Mouse (Mus musculus) midbrain, embryonic 13.5 days (tissue): ENCODE data around the gene Esrrb. TPM values are rescaled to one million over a fixed set of nuclear protein-coding genes. Genes with fewer than 3 reads are reported as not detected.

Experiments used
- ATAC-seq: fragments of 200-750 bp; cut with Nextera tagmentation; 2 replicates; pipeline ENCODE4 v1.8.0; 2017; ENCODE audit warnings: mild to moderate bottlenecking, moderate TSS enrichment, moderate library complexity
- H3K27ac ChIP-seq: fragments of 300-500 bp; sonication (generic); 2 replicates; pipeline ENCODE4 v1.5.1; 2015; ENCODE audit warnings: inconsistent platforms, mild to moderate bottlenecking, moderate library complexity
- H3K27me3 ChIP-seq: fragments of 300-500 bp; sonication (generic); 2 replicates; pipeline ENCODE4 v1.6.1; 2015; ENCODE audit warnings: mild to moderate bottlenecking, inconsistent platforms
- H3K36me3 ChIP-seq: fragments of 300-500 bp; sonication (generic); 2 replicates; pipeline ENCODE4 v1.6.1; 2015; ENCODE audit warnings: mild to moderate bottlenecking, inconsistent platforms
- H3K4me1 ChIP-seq: fragments of 300-500 bp; sonication (generic); replicated peaks from 2 replicates; pipeline ENCODE4 v1.6.1; 2015; ENCODE audit warnings: inconsistent platforms
- H3K4me2 ChIP-seq: fragments of 300-500 bp; sonication (generic); replicated peaks from 2 replicates; pipeline ENCODE4 v1.6.1; 2015; ENCODE audit warnings: moderate library complexity, mild to moderate bottlenecking, inconsistent platforms
- H3K4me3 ChIP-seq: fragments of 300-500 bp; sonication (generic); replicated peaks from 2 replicates; pipeline ENCODE4 v1.5.1; 2015; ENCODE audit warnings: mild to moderate bottlenecking, inconsistent platforms
- H3K9ac ChIP-seq: fragments of 300-500 bp; sonication (generic); replicated peaks from 2 replicates; pipeline ENCODE4 v1.6.1; 2015; ENCODE audit warnings: mild to moderate bottlenecking, inconsistent platforms
- H3K9me3 ChIP-seq: fragments of 300-500 bp; sonication (generic); 2 replicates; pipeline ENCODE4 v1.6.1; 2016; ENCODE audit warnings: mild to moderate bottlenecking, inconsistent platforms
- WGBS: fragments of 180-500 bp; shearing (Covaris S2); methylation state at CpG from one replicate; pipeline ENCODE4 v1.1.7; 2015; 5-methylcytosine and 5-hydroxymethylcytosine counted together
- polyA plus RNA-seq: library from polyadenylated mRNA; unstranded; fragments of >200 nt; fragmentation: Nextera tagmentation; extraction: Ambion mirVana; gene quantifications from 2 replicates; pipeline ENCODE4 v1.2.1, GENCODE M21; 2015

The Esrrb gene
- polyA plus RNA-seq, 1 experiment from 2014 or later = 6.5 TPM

- 3% methylated on average over 5 of the region's 5 CpGs for WGBS
- Histone ChIP-seq H3K4me1 (peaks cover 51% of the 10 kb centered on the region), H3K36me3 (no peaks in the 10 kb centered on the region), H3K4me2 (no peak overlapping the region), H3K27me3 (peaks cover 46% of the 10 kb centered on the region), H3K9me3 (no peaks in the 10 kb centered on the region), H3K9ac (no peak overlapping the region), H3K4me3 (no peak overlapping the region), H3K27ac (no peak overlapping the region)
- ATAC-seq = no peak
Observed at GRCm38 (mm10) chr12:86364756-86365155, 3.8 kb downstream of the Esrrb start.

DNA sequence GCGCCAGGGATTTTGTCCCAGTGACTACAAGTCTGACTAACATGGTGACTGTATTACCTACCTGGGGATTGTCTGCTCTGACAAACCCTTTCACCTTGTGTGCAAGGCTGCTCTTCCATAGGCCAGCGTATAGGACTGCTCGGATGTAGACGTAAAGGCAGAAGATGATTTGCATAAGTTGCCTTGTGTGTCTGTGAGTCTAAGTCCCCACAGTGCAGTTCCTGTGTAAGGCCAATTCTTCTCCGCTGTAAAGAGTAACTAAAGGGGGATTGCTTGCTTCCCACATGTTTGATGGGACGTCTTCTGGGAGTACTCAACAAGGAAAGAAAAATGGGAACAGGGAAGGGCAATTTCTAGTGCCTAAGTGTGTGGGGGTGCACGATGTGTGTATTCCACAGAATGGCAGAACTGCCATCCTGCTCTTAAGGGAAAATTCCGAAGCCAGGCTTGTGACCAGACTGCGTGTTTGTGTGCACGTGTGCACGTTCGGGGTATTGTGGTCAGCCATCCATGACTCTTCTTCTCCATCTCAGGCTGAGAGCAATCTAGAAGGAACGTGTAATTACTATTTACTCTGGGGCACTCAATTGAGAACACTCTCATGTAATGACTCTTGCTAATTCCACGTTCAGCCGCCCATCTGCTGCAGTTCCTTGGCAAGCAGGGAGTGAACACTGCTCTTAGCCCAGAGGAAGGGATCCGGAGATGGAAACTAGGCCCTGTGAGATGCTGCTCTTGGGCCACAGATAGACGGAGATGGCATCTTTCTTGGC is 9.9 kb downstream of the Esrrb start:
- peaks cover 18% of the 10 kb centered on the region for H3K4me1 ChIP-seq
- H3K9ac ChIP-seq = no peak overlapping the region
- no peak overlapping the region for H3K4me3 ChIP-seq
- no peak for ATAC-seq
- peaks cover 12% of the 10 kb centered on the region for H3K27me3 ChIP-seq
- 0 out of 2 replicates have a peak overlapping the region, but pooled peaks have one; percentile 12 for H3K27ac ChIP-seq
- H3K36me3 ChIP-seq = no peaks in the 10 kb centered on the region
- H3K9me3 ChIP-seq = no peaks in the 10 kb centered on the region
- H3K4me2 ChIP-seq = no peak overlapping the region
- 79% methylated on average over 17 of the region's 17 CpGs for WGBS

- WGBS = 69% methylated on average over 8 of the region's 8 CpGs
- peaks cover 7% of the 10 kb centered on the region; the same call in 1 of the 2 replicates for H3K27me3 ChIP-seq
- no peaks in the 10 kb centered on the region for H3K36me3 ChIP-seq
- H3K27ac ChIP-seq = no peak overlapping the region
- H3K4me2 ChIP-seq = no peak overlapping the region
- H3K9ac ChIP-seq = no peak overlapping the region
- ATAC-seq = no peak
- H3K4me1 ChIP-seq = peaks cover 9% of the 10 kb centered on the region
- no peak overlapping the region for H3K4me3 ChIP-seq
- no peaks in the 10 kb centered on the region for H3K9me3 ChIP-seq
Observed at GRCm38 (mm10) chr12:86374286-86374685, 13.4 kb downstream of the Esrrb start.

DNA sequence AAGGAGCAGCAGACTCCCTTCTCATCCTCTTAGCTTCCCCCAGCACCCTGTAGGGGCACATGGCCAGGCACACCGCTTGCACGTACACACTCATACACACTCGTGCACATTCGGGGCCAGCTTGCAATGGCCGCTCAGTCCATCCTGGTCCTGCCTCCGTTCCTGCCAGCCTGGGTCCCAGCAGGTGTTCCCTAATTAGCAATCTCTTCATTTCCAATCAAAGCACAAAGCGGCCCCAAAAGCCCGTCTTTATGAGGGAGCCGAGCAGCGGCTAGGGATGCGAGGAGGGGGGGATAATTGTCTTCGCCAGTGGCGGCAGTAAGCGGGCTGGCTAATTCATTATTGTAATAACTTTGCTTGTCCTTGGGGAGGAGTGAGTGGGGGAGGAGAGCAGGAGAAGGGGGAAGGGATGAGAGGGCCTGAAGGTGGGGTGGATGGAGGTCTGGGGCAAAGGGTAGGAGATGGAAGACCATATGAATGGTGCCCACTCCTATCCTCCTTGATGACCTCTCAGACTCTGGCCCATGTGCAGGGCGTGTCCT is 18.8 kb downstream of the Esrrb start:
- Histone ChIP-seq H3K36me3 (no peaks in the 10 kb centered on the region), H3K4me3 (no peak overlapping the region), H3K4me2 (peak overlapping the region; percentile 26), H3K4me1 (peaks cover 36% of the 10 kb centered on the region), H3K27ac (peak overlapping the region; percentile 65), H3K9me3 (no peaks in the 10 kb centered on the region), H3K27me3 (peaks cover 14% of the 10 kb centered on the region; the same call in 1 of the 2 replicates), H3K9ac (0 out of 2 replicates have a peak overlapping the region, but pooled peaks have one; percentile 14)
- WGBS = 7% methylated on average over 15 of the region's 15 CpGs
- peak; percentile 82 for ATAC-seq

- peak overlapping the region; percentile 7; the same call in 1 of the 2 replicates for H3K9ac ChIP-seq
- H3K36me3 ChIP-seq = no peaks in the 10 kb centered on the region
- H3K27ac ChIP-seq = peak overlapping the region; percentile 40
- peak overlapping the region; percentile 12; the same call in 1 of the 2 replicates for H3K4me2 ChIP-seq
- peaks cover 8% of the 10 kb centered on the region; the same call in 1 of the 2 replicates for H3K27me3 ChIP-seq
- 3% methylated on average over 6 of the region's 6 CpGs for WGBS
- ATAC-seq = 0 out of 2 replicates have a peak, but pooled peaks have one; percentile 17
- peaks cover 53% of the 10 kb centered on the region for H3K4me1 ChIP-seq
- H3K9me3 ChIP-seq = no peaks in the 10 kb centered on the region
- H3K4me3 ChIP-seq = no peak overlapping the region
Observed at GRCm38 (mm10) chr12:86383803-86384202, 22.9 kb downstream of the Esrrb start.

GRCm38 (mm10) chr12:86387671-86388270 is 26.9 kb downstream of the Esrrb start:
- ATAC-seq = 0 out of 2 replicates have a peak, but pooled peaks have one; percentile 10
- Histone ChIP-seq H3K27me3 (no peaks in the 10 kb centered on the region), H3K36me3 (no peaks in the 10 kb centered on the region), H3K4me2 (no peak overlapping the region), H3K27ac (peak overlapping the region; percentile 68), H3K4me1 (peaks cover 31% of the 10 kb centered on the region), H3K9me3 (no peaks in the 10 kb centered on the region), H3K9ac (no peak overlapping the region), H3K4me3 (no peak overlapping the region)
- WGBS = 59% methylated on average over 10 of the region's 10 CpGs

- H3K4me3 ChIP-seq = no peak overlapping the region
- no peak for ATAC-seq
- H3K9me3 ChIP-seq = no peaks in the 10 kb centered on the region
- H3K9ac ChIP-seq = no peak overlapping the region
- H3K4me2 ChIP-seq = no peak overlapping the region
- peaks cover 6% of the 10 kb centered on the region; the same call in 1 of the 2 replicates for H3K4me1 ChIP-seq
- H3K36me3 ChIP-seq = no peaks in the 10 kb centered on the region
- 92% methylated on average over 12 of the region's 12 CpGs for WGBS
- no peak overlapping the region for H3K27ac ChIP-seq
- H3K27me3 ChIP-seq = no peaks in the 10 kb centered on the region
Observed at GRCm38 (mm10) chr12:86394773-86395172, 33.9 kb downstream of the Esrrb start.

DNA sequence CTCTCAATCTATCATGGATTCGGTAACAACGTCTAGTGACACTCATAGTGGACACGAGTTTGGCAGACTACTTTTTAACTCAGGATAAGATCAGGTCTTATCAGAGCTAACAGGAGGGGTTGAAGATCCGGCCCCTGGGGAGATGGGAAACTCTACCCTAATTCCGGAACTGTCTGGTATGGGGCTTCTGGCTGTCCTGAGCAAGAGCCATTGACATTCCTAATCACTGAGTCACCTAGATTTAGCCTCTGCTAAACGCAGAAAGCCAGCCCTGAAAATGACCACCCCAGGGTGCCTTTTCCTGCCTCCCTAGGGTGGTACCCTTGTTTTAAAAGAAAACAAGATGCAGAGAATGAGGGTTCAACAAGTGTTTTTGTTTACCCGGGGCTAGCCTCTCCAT is 34.4 kb downstream of the Esrrb start:
- Histone ChIP-seq H3K36me3 (no peaks in the 10 kb centered on the region), H3K4me3 (no peak overlapping the region), H3K9me3 (no peaks in the 10 kb centered on the region), H3K27ac (no peak overlapping the region), H3K9ac (no peak overlapping the region), H3K4me1 (peaks cover 6% of the 10 kb centered on the region; the same call in 1 of the 2 replicates), H3K4me2 (no peak overlapping the region), H3K27me3 (peaks cover under 1% of the 10 kb centered on the region)
- 65% methylated on average over 7 of the region's 7 CpGs for WGBS
- no peak for ATAC-seq

GRCm38 (mm10) chr12:86398762-86399161 is 37.8 kb downstream of the Esrrb start:
- H3K9ac ChIP-seq = no peak overlapping the region
- no peak overlapping the region for H3K4me2 ChIP-seq
- H3K4me3 ChIP-seq = no peak overlapping the region
- no peaks in the 10 kb centered on the region for H3K9me3 ChIP-seq
- H3K4me1 ChIP-seq = peaks cover 9% of the 10 kb centered on the region; the same call in 1 of the 2 replicates
- H3K27me3 ChIP-seq = peaks cover 24% of the 10 kb centered on the region
- 22% methylated on average over 8 of the region's 8 CpGs for WGBS
- H3K27ac ChIP-seq = no peak overlapping the region
- H3K36me3 ChIP-seq = no peaks in the 10 kb centered on the region
- no peak for ATAC-seq

- peak; percentile 71 for ATAC-seq
Observed at GRCm38 (mm10) chr12:86402718-86403117, 41.8 kb downstream of the Esrrb start.

DNA sequence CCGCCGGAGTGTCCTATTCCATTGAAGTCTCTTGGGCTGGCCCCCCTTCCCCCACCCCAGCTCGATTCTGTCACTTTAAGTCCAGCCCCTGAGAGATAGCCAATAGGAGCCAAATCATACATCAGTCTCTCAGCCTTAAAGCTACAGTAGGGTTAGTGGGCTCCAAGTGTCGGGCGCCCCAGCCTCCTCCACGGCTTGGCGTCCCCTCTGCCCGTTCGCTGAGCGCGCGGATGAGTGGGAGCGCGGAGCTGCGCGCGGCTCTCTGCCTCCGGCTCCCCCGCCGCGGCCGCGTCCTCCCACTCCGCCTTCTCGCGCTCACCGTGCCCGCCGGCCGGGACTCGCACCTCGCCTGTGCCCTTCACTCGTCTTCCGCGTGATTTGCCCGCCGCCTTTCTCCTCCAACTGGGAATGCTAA is 60.6 kb downstream of the Esrrb start:
- Histone ChIP-seq H3K9ac (peak overlapping the region; percentile 59), H3K4me3 (peak overlapping the region; percentile 55), H3K27me3 (peaks cover 84% of the 10 kb centered on the region), H3K9me3 (no peaks in the 10 kb centered on the region), H3K36me3 (no peaks in the 10 kb centered on the region), H3K27ac (no peak overlapping the region), H3K4me1 (peaks cover 27% of the 10 kb centered on the region), H3K4me2 (peak overlapping the region; percentile 82)
- WGBS = under 1% methylated on average over 37 of the region's 37 CpGs
- ATAC-seq = peak; percentile 91

More at GRCm38 (mm10) chr12:86402718-86403117, 41.8 kb downstream of the Esrrb start:
- H3K4me2 ChIP-seq = peak overlapping the region; percentile 37
- H3K36me3 ChIP-seq = no peaks in the 10 kb centered on the region
- no peak overlapping the region for H3K27ac ChIP-seq
- peaks cover 32% of the 10 kb centered on the region for H3K27me3 ChIP-seq
- no peak overlapping the region for H3K9ac ChIP-seq
- no peaks in the 10 kb centered on the region for H3K9me3 ChIP-seq
- 4% methylated on average over 21 of the region's 21 CpGs for WGBS
- no peak overlapping the region for H3K4me3 ChIP-seq
- H3K4me1 ChIP-seq = peaks cover 9% of the 10 kb centered on the region; the same call in 1 of the 2 replicates
